Mouse (Mus musculus) G1E (cell line): Measurements from ENCODE around the gene Tmem131l. TPM values are rescaled to one million over a fixed set of nuclear protein-coding genes. Genes with fewer than 3 reads are reported as not detected.

Source experiments
- ATAC-seq: 2 replicates; pipeline ENCODE4 v1.8.0; 2016; ENCODE audit warnings: mild to moderate bottlenecking; ENCODE audit not compliant: insufficient number of reproducible peaks, poor library complexity, low FRiP score, severe bottlenecking; ENCODE audit errors: extremely low read depth
- DNase-seq: peaks from one replicate; pipeline ENCODE4 v3.0.0; 2012; ENCODE audit warnings: low spot score
- H3K27me3 ChIP-seq: 2 replicates; pipeline ENCODE4 v1.6.1; 2012; ENCODE audit warnings: mild to moderate bottlenecking, low read length, inconsistent platforms; ENCODE audit not compliant: insufficient read depth
- H3K36me3 ChIP-seq: replicated peaks from 2 replicates; pipeline ENCODE3; 2012; ENCODE audit warnings: mild to moderate bottlenecking, inconsistent platforms
- H3K4me1 ChIP-seq: 2 replicates; pipeline ENCODE4 v1.6.1; 2012; ENCODE audit warnings: low read depth, low read length, inconsistent platforms, mixed read lengths; ENCODE audit not compliant: insufficient read depth
- H3K4me3 ChIP-seq: 2 replicates; pipeline ENCODE4 v1.5.1; 2012; ENCODE audit warnings: low read depth, mild to moderate bottlenecking, inconsistent platforms, low read length, moderate library complexity, mixed read lengths
- H3K9me3 ChIP-seq: replicated peaks from 2 replicates; pipeline ENCODE4 v1.6.1; 2012; ENCODE audit warnings: inconsistent platforms
- CTCF ChIP-seq: IDR thresholded peaks from 2 replicates; pipeline ENCODE4 v1.5.1; 2012; ENCODE audit warnings: low read depth, low read length, inconsistent platforms, mixed read lengths
- GATA1 ChIP-seq: IDR thresholded peaks from 2 replicates; pipeline ENCODE4 v1.6.1; 2012; ENCODE audit warnings: borderline replicate concordance, low read length, inconsistent platforms, mixed read lengths
- GATA2 ChIP-seq: IDR thresholded peaks from 2 replicates; pipeline ENCODE4 v1.6.1; 2012; ENCODE audit warnings: low read depth, low read length, inconsistent platforms, borderline replicate concordance
- POLR2AphosphoS5 ChIP-seq: IDR thresholded peaks from 2 replicates; pipeline ENCODE4 v1.6.1; 2012; ENCODE audit warnings: low read depth, low read length, inconsistent platforms; ENCODE audit not compliant: insufficient replicate concordance
- TAL1 ChIP-seq: conservative IDR thresholded peaks from 2 replicates; pipeline ENCODE4 v1.6.1; 2012; ENCODE audit warnings: low read depth, low read length, inconsistent platforms, mixed read lengths
- polyA plus RNA-seq: library from polyadenylated mRNA; stranded (reverse); fragments of >175 nt; gene quantifications from 2 replicates; pipeline ENCODE4 v1.2.3, GENCODE M21; 2012
- total RNA-seq, 2 experiments: library from RNA; stranded (forward) in 1 of 2; stranded (reverse) in 1 of 2; fragments of 200-1000 nt in 1 of 2; fragments of >200 nt in 1 of 2; fragmentation: Nextera tagmentation in 1 of 2; gene quantifications; 2 replicates each; pipeline ENCODE4 v1.2.3; 2014 to 2017

The Tmem131l gene
- total and polyA plus RNA-seq, 3 experiments = 35.0 to 97.1 (median 43.4) TPM

DNA sequence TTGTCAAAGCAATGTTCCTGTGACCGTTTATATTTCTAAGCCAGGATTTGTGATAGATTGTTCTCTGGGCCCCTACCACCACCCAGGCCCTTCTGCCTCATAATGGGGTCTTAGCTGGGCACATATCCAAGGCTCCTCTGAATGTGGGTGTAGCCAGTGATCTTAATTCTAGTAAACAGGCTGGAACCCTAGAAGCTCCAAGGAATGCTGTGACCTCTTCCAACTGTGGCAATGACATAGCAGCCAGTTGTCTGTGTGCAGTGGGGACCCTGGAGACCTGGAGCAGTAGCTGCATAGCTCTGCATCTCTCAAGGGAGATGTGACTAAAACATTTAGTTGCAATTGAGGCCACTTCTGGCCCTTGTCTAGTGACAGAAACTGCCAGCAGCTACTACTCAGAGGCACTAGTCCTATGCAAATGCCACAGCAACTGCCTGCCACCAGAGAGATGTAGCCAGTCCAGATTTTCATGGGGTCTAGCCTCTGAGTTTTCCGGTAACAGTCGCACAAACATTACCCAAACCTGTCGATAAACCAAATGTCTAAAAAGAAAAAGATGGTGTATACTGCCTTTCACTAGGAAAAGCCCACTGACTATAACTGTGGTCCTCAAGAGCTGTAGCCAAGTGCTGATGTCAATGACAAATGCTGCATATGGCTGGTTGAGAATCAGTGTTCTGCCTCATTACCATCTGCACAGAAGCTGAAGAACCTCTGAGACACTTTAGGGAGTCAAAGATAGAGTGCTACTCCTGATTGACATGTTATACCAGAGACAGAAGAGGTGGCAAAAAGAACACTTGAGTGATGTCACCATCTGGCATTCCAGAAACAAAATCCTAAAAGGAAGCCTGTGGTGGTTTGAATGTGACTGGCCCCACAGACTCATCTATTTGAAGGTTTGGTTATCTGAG, 61.2 kb downstream of the Tmem131l start:
- Histone ChIP-seq H3K4me1 (peaks cover 7% of the 10 kb centered on the region), H3K27me3 (no peaks in the 10 kb centered on the region), H3K36me3 (peaks cover 73% of the 10 kb centered on the region), H3K9me3 (no peaks in the 10 kb centered on the region), H3K4me3 (no peak overlapping the region)
- ATAC-seq = no peak
- TF ChIP-seq TAL1 = no peak
- TF ChIP-seq POLR2AphosphoS5 = no peak
- no peak for TF ChIP-seq GATA1
- no peak for TF ChIP-seq CTCF
- no peak for TF ChIP-seq GATA2
- no peak for DNase-seq

- Histone ChIP-seq H3K4me1 (peaks cover 7% of the 10 kb centered on the region), H3K36me3 (peaks cover 69% of the 10 kb centered on the region), H3K4me3 (no peak overlapping the region), H3K9me3 (no peaks in the 10 kb centered on the region), H3K27me3 (no peaks in the 10 kb centered on the region)
- TF ChIP-seq CTCF (no peak), GATA2 (no peak), POLR2AphosphoS5 (no peak), TAL1 (no peak), GATA1 (no peak)
- no peak for DNase-seq
- ATAC-seq = no peak
Observed at GRCm38 (mm10) chr3:83977817-83978216, 62.2 kb downstream of the Tmem131l start.

DNA sequence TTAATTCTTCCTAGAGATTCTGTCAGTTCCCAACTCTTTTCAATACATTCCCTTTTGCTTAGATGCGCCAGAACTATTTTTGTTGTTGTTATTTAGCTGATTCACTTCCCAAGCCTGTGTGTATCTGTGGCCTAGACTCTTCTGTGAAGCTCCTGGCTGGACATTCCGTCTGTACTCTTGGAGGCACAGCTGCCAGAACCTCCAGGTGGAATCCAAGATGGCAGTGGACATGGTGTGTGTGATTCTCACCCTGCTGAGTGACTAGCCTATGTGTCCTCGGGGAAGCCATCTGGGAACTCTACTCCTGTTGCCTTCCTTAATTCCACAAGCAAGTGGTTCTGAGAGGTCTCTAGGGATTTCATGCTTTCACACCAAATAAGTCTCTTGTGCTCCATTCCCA, 63.8 kb downstream of the Tmem131l start:
- no peak for DNase-seq
- H3K36me3 ChIP-seq = peaks cover 71% of the 10 kb centered on the region
- H3K9me3 ChIP-seq = no peaks in the 10 kb centered on the region
- H3K4me1 ChIP-seq = peaks cover 7% of the 10 kb centered on the region
- TF ChIP-seq POLR2AphosphoS5 (no peak), CTCF (no peak), GATA2 (no peak), TAL1 (no peak), GATA1 (no peak)
- no peaks in the 10 kb centered on the region for H3K27me3 ChIP-seq
- ATAC-seq = no peak
- H3K4me3 ChIP-seq = no peak overlapping the region

GRCm38 (mm10) chr3:83973339-83973738, 66.6 kb downstream of the Tmem131l start:
- DNase-seq = no peak
- Histone ChIP-seq H3K4me1 (peaks cover 11% of the 10 kb centered on the region; the same call in 1 of the 2 replicates), H3K9me3 (no peaks in the 10 kb centered on the region), H3K36me3 (peaks cover 72% of the 10 kb centered on the region), H3K27me3 (no peaks in the 10 kb centered on the region), H3K4me3 (no peak overlapping the region)
- TF ChIP-seq TAL1 (no peak), GATA2 (no peak), CTCF (no peak), POLR2AphosphoS5 (no peak), GATA1 (no peak)
- no peak for ATAC-seq

GRCm38 (mm10) chr3:83970629-83971028, 69.3 kb downstream of the Tmem131l start:
- no peak overlapping the region for H3K4me3 ChIP-seq
- ATAC-seq (no peak), DNase-seq (no peak)
- no peaks in the 10 kb centered on the region for H3K27me3 ChIP-seq
- H3K4me1 ChIP-seq = peaks cover 6% of the 10 kb centered on the region; the same call in 1 of the 2 replicates
- H3K9me3 ChIP-seq = no peaks in the 10 kb centered on the region
- TF ChIP-seq GATA2 = no peak
- TF ChIP-seq GATA1 = no peak
- peaks cover 75% of the 10 kb centered on the region for H3K36me3 ChIP-seq

DNA sequence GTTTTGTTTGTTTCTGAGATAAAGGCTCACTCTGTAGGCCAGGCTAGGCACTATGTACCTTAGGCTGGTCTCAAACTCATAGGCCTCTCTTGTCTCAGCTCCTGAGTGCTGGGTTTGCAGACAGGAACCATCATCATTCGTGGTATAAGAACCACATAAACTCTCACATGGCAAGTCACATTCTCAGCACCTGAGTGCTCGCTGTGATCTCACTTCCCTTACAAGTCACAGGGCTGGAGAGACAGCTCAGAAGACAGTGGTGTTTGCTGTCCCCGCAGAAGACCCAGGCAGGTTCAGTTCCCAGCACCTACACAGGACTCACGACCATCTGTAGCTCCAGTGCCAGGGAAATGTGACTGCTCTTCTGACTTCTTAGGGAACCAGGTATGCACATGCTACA, 70.9 kb downstream of the Tmem131l start:
- no peak for DNase-seq
- TF ChIP-seq POLR2AphosphoS5 (no peak), GATA1 (no peak), TAL1 (no peak)
- no peak for ATAC-seq
- H3K9me3 ChIP-seq = no peaks in the 10 kb centered on the region
- no peak overlapping the region for H3K4me3 ChIP-seq
- peaks cover 6% of the 10 kb centered on the region; the same call in 1 of the 2 replicates for H3K4me1 ChIP-seq
- no peaks in the 10 kb centered on the region for H3K27me3 ChIP-seq
- peaks cover 73% of the 10 kb centered on the region for H3K36me3 ChIP-seq

DNA sequence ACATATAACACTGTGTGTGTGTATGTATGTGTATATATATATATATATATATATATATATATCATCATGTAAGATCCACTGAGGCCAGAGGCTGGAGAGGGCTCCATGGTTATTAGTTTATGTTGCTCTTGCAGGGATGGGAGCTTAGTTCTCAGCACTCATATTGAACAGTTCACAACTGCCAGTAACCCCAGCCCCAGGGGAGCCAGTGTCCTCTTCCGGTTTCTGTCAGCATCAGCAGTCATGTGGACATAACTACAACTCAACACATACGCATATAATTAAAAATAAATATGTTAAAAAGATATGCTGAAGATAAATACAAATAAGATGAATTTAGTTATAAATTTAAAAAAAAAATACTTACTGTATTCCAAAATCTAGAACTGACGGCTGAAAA, 72.2 kb downstream of the Tmem131l start:
- Histone ChIP-seq H3K4me1 (peaks cover 6% of the 10 kb centered on the region; the same call in 1 of the 2 replicates), H3K27me3 (no peaks in the 10 kb centered on the region), H3K36me3 (peaks cover 80% of the 10 kb centered on the region), H3K9me3 (no peaks in the 10 kb centered on the region), H3K4me3 (no peak overlapping the region)
- DNase-seq = no peak
- TF ChIP-seq GATA2 = no peak
- no peak for TF ChIP-seq CTCF
- no peak for TF ChIP-seq GATA1
- no peak for TF ChIP-seq TAL1
- no peak for ATAC-seq
